In the genomic region with DNA sequence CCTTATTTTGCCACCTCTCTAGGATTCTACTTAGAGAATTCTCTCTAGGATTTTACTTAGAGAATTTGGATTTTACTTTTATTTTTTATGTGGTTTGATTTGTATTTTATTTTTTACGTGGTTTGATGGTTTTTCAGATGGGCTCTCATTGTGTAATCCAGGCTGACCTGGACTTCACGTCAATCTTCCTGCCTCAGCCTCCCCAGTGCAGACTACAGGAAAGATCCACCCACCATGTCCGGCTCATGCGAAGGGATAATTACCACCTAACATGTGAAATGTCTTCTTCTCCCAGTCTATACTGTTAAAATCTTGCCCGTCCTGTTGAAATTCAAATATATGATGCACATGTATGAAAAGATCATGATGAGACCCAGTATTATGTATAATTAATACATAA, we compare ENCODE assay signal across 8 mouse cellular contexts. TPM values are rescaled to one million over a fixed set of nuclear protein-coding genes. Genes with fewer than 3 reads are reported as not detected.
DNase-seq lines count a peak whose midpoint lies in the region; ATAC-seq and TF ChIP-seq lines count a peak whose summit lies in the region.

No protein-coding gene starts in this region.

- H3K9ac ChIP-seq in kidney, postnatal 0 days (ENCODE audit: low read depth, low read length) = no peak overlapping the region
- H3K9ac ChIP-seq in embryonic facial prominence, embryonic 14.5 days (ENCODE audit: low read depth, low read length) = no peak overlapping the region
- no peak overlapping the region for H3K9ac ChIP-seq in intestine, embryonic 16.5 days (ENCODE audit: low read depth, low read length)
- no peak overlapping the region for H3K9ac ChIP-seq in neural tube, embryonic 12.5 days

- no peaks in the 10 kb centered on the region; the same call in 1 of the 2 replicates for H3K9me3 ChIP-seq in kidney, postnatal 0 days (replicated peaks; ENCODE audit: low read length)
- H3K9me3 ChIP-seq in embryonic facial prominence, embryonic 14.5 days (ENCODE audit: control insufficient read depth, low read length) = peaks cover 10% of the 10 kb centered on the region; the same call in 1 of the 2 replicates
- H3K9me3 ChIP-seq in intestine, embryonic 16.5 days (ENCODE audit: control insufficient read depth, low read length) = peaks cover 7% of the 10 kb centered on the region
- peaks cover 5% of the 10 kb centered on the region; the same call in 1 of the 2 replicates for H3K9me3 ChIP-seq in neural tube, embryonic 12.5 days

- H3K4me3 ChIP-seq in kidney, postnatal 0 days (replicated peaks; ENCODE audit: low read depth, low read length) = peak overlapping the region; percentile 90; the same call in 1 of the 2 replicates
- peak overlapping the region; percentile 90 for H3K4me3 ChIP-seq in embryonic facial prominence, embryonic 14.5 days (ENCODE audit: low read depth, low read length)
- no peak overlapping the region for H3K4me3 ChIP-seq in intestine, embryonic 16.5 days (ENCODE audit: low read length)
- peak overlapping the region; percentile 96 for H3K4me3 ChIP-seq in neural tube, embryonic 12.5 days

- TF ChIP-seq CTCF in kidney, postnatal 0 days (IDR thresholded peaks at IDR 0.05; ENCODE audit: low read depth) = no peak

- WGBS in kidney, postnatal 0 days = 80% methylated on average over 5 of the region's 5 CpGs
- WGBS in embryonic facial prominence, embryonic 14.5 days = 82% methylated on average over 5 of the region's 5 CpGs
- 80% methylated on average over 5 of the region's 5 CpGs for WGBS in intestine, embryonic 16.5 days
- WGBS in neural tube, embryonic 12.5 days = 88% methylated on average over 5 of the region's 5 CpGs

- no peak overlapping the region for H3K27ac ChIP-seq in kidney, postnatal 0 days
- no peak overlapping the region for H3K27ac ChIP-seq in embryonic facial prominence, embryonic 14.5 days (replicated peaks; ENCODE audit: low read depth, low read length)
- no peak overlapping the region for H3K27ac ChIP-seq in intestine, embryonic 16.5 days (ENCODE audit: low read length)
- H3K27ac ChIP-seq in neural tube, embryonic 12.5 days = no peak overlapping the region

- H3K27me3 ChIP-seq in kidney, postnatal 0 days (ENCODE audit: insufficient read depth, low read length) = no peaks in the 10 kb centered on the region
- H3K27me3 ChIP-seq in embryonic facial prominence, embryonic 14.5 days (replicated peaks; ENCODE audit: control insufficient read depth, insufficient read depth, low read length) = no peaks in the 10 kb centered on the region
- H3K27me3 ChIP-seq in intestine, embryonic 16.5 days (replicated peaks; ENCODE audit: control insufficient read depth, insufficient read depth, low read length) = no peaks in the 10 kb centered on the region
- H3K27me3 ChIP-seq in neural tube, embryonic 12.5 days (replicated peaks) = no peaks in the 10 kb centered on the region

- no peak for ATAC-seq in kidney, postnatal 0 days (replicated peaks; ENCODE audit: low FRiP score, low read depth)
- no peak for ATAC-seq in embryonic facial prominence, embryonic 14.5 days (ENCODE audit: low read depth)
- no peak for ATAC-seq in intestine, embryonic 16.5 days
- no peak for ATAC-seq in neural tube, embryonic 12.5 days (ENCODE audit: low FRiP score, low read depth)

- H3K4me1 ChIP-seq in kidney, postnatal 0 days (replicated peaks; ENCODE audit: insufficient read depth, low read length) = 0 out of 2 replicates have a peak, but pooled peaks cover 3% of the 10 kb centered on the region
- H3K4me1 ChIP-seq in embryonic facial prominence, embryonic 14.5 days (ENCODE audit: control insufficient read depth, insufficient read depth, low read length) = peaks cover 10% of the 10 kb centered on the region
- H3K4me1 ChIP-seq in intestine, embryonic 16.5 days (ENCODE audit: control insufficient read depth, insufficient read depth, low read length) = peaks cover 2% of the 10 kb centered on the region; the same call in 1 of the 2 replicates
- H3K4me1 ChIP-seq in neural tube, embryonic 12.5 days = peaks cover 10% of the 10 kb centered on the region; the same call in 1 of the 2 replicates

- no peak for DNase-seq in kidney, postnatal 0 days (ENCODE audit: low spot score)
- no peak for DNase-seq in kidney, postnatal 25 days
- DNase-seq in embryonic facial prominence, embryonic 14.5 days (ENCODE audit: low spot score) = no peak
- no peak for DNase-seq in layer of hippocampus, postnatal 25 days (ENCODE audit: extremely low spot score in 1 of 2, low spot score in 1 of 2)
- no peak for DNase-seq in adipocyte (ENCODE audit: low spot score)
- DNase-seq in spleen, postnatal 14 days (ENCODE audit: low spot score in 2 of 2) = no peak

- H3K36me3 ChIP-seq in kidney, postnatal 0 days (ENCODE audit: insufficient read depth, low read length) = 0 out of 2 replicates have a peak, but pooled peaks cover 10% of the 10 kb centered on the region
- H3K36me3 ChIP-seq in embryonic facial prominence, embryonic 14.5 days (ENCODE audit: control insufficient read depth, insufficient read depth, low read length) = peaks cover 20% of the 10 kb centered on the region; the same call in 1 of the 2 replicates
- peaks cover 9% of the 10 kb centered on the region for H3K36me3 ChIP-seq in intestine, embryonic 16.5 days (ENCODE audit: control insufficient read depth, insufficient read depth, low read length)
- peaks cover 15% of the 10 kb centered on the region for H3K36me3 ChIP-seq in neural tube, embryonic 12.5 days

- H3K4me2 ChIP-seq in kidney, postnatal 0 days (ENCODE audit: low read length) = peak overlapping the region; percentile 85
- peak overlapping the region; percentile 70 for H3K4me2 ChIP-seq in embryonic facial prominence, embryonic 14.5 days (ENCODE audit: low read depth, low read length)
- peak overlapping the region; percentile 72 for H3K4me2 ChIP-seq in intestine, embryonic 16.5 days (ENCODE audit: low read depth, low read length)
- H3K4me2 ChIP-seq in neural tube, embryonic 12.5 days (replicated peaks) = peak overlapping the region; percentile 83

RNA-seq across cellular contexts. Expression of a gene that starts 2.2 kb away (rescaled TPM):
- polyA plus RNA-seq in kidney, postnatal 0 days (2015; fragmentation: Nextera tagmentation; extraction: Ambion mirVana) = 20.3 and 21.6 TPM in 2 replicates
- 35.8 and 44.2 TPM in 2 replicates for polyA plus RNA-seq in embryonic facial prominence, embryonic 14.5 days (2014; fragmentation: Nextera tagmentation; extraction: Ambion mirVana)
- 20.2 TPM in 2 replicates for polyA plus RNA-seq in intestine, embryonic 16.5 days (2015; fragmentation: Nextera tagmentation; extraction: Ambion mirVana)
- polyA plus RNA-seq in neural tube, embryonic 12.5 days (2016; fragmentation: Nextera tagmentation; extraction: Ambion mirVana) = 23.3 and 27.8 TPM in 2 replicates
- 10 to 100 TPM; 53.5 to 60.4 TPM for total RNA-seq in layer of hippocampus, postnatal 25 days (2021)
